Mouse (Mus musculus) lung, adult 2 months (tissue): ENCODE measurements around the gene Golga1.

Experiments used
- CTCF ChIP-seq: fragments of 200-500 bp; IDR thresholded peaks from 2 replicates; pipeline ENCODE4 v1.5.1; 2011; ENCODE audit warnings: mild to moderate bottlenecking, low read length, control low read depth; ENCODE audit not compliant: insufficient read depth
- POLR2A ChIP-seq: fragments of 200-500 bp; IDR thresholded peaks from 2 replicates; pipeline ENCODE4 v1.6.1; 2011; ENCODE audit warnings: low read depth, mild to moderate bottlenecking, control low read depth, low read length, borderline replicate concordance; ENCODE audit errors: extremely low read depth

GRCm38 (mm10) chr2:39006149-39006730 lies 59.1 kb downstream of the Golga1 start:
- TF ChIP-seq POLR2A (no peak), CTCF (no peak)
